8 mouse cellular contexts compared by ENCODE assay signal in the genomic region with DNA sequence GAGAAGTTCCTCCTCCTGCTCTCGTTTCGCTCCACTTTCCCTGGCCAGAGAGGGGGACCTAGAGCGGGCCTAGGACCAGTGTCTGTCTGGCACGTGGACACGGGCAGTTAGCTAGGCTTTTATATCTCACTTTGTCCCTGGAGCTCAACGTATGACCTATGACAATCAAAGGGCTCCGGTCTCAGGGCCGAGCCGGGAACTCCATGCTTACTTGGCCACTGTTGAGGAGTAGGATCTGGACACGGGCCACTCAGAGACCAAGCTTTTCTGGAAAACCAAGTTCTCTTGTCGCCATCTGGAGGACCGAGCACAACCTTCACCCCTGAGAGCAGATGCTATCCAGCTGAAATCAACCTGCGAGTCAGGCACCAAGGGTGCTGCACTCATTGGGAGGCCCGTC. TPM values are rescaled to one million over a fixed set of nuclear protein-coding genes. Genes with fewer than 3 reads are reported as not detected.
DNase-seq lines count a peak whose midpoint lies in the region; ATAC-seq and TF ChIP-seq lines count a peak whose summit lies in the region.

No protein-coding gene starts in this region.

- H3K9ac ChIP-seq in forebrain, postnatal 0 days, result peak overlapping the region; percentile 56
- H3K9ac ChIP-seq in hindbrain, embryonic 11.5 days (ENCODE audit: low read depth, low read length), result no peak overlapping the region
- peak overlapping the region; percentile 73 for H3K9ac ChIP-seq in limb, embryonic 13.5 days
- peak overlapping the region; percentile 61; the same call in 1 of the 2 replicates for H3K9ac ChIP-seq in midbrain, embryonic 15.5 days

- peak; percentile 60 to 68 for DNase-seq in layer of hippocampus, postnatal 10 days (ENCODE audit: low spot score in 2 of 2)
- no peak for DNase-seq in layer of hippocampus, adult 9-11 months
- peak; percentile 61 to 64 for DNase-seq in cerebellum, adult 18-20 months
- peak; percentile 54 for DNase-seq in forebrain, postnatal 0 days
- peak; percentile 50 for DNase-seq in hindbrain, embryonic 11.5 days (ENCODE audit: low spot score)
- DNase-seq in yolk sac, embryonic 10.5 days (ENCODE audit: low spot score), result peak; percentile 53

- H3K4me3 ChIP-seq in forebrain, postnatal 0 days (ENCODE audit: low read depth, low read length), result peak overlapping the region; percentile 47
- peak overlapping the region; percentile 36; the same call in 1 of the 2 replicates for H3K4me3 ChIP-seq in hindbrain, embryonic 11.5 days (ENCODE audit: low read depth, low read length)
- peak overlapping the region; percentile 48 for H3K4me3 ChIP-seq in limb, embryonic 13.5 days
- H3K4me3 ChIP-seq in midbrain, embryonic 15.5 days, result peak overlapping the region; percentile 44

- no peaks in the 10 kb centered on the region for H3K27me3 ChIP-seq in forebrain, postnatal 0 days (ENCODE audit: insufficient read depth, low read length)
- H3K27me3 ChIP-seq in hindbrain, embryonic 11.5 days (ENCODE audit: control insufficient read depth, insufficient read depth, low read length), result 0 out of 2 replicates have a peak, but pooled peaks cover 3% of the 10 kb centered on the region
- no peaks in the 10 kb centered on the region for H3K27me3 ChIP-seq in limb, embryonic 13.5 days
- H3K27me3 ChIP-seq in midbrain, embryonic 15.5 days (replicated peaks), result no peaks in the 10 kb centered on the region

- 12% methylated on average over 14 of the region's 14 CpGs for WGBS in forebrain, postnatal 0 days
- 10% methylated on average over 14 of the region's 14 CpGs for WGBS in hindbrain, embryonic 11.5 days
- 8% methylated on average over 14 of the region's 14 CpGs for WGBS in limb, embryonic 13.5 days
- 12% methylated on average over 14 of the region's 14 CpGs for WGBS in midbrain, embryonic 15.5 days

- ATAC-seq in forebrain, postnatal 0 days, result peak; percentile 30; the same call in 1 of the 2 replicates
- peak; percentile 8; the same call in 1 of the 2 replicates for ATAC-seq in hindbrain, embryonic 11.5 days (ENCODE audit: low FRiP score)
- ATAC-seq in limb, embryonic 13.5 days (ENCODE audit: low FRiP score, low read depth), result no peak
- peak; percentile 15 for ATAC-seq in midbrain, embryonic 15.5 days (replicated peaks)

- no peaks in the 10 kb centered on the region for H3K4me1 ChIP-seq in forebrain, postnatal 0 days (ENCODE audit: insufficient read depth)
- peaks cover 2% of the 10 kb centered on the region; the same call in 1 of the 2 replicates for H3K4me1 ChIP-seq in hindbrain, embryonic 11.5 days (replicated peaks; ENCODE audit: control insufficient read depth, insufficient read depth, low read length)
- H3K4me1 ChIP-seq in limb, embryonic 13.5 days, result peaks cover 32% of the 10 kb centered on the region
- H3K4me1 ChIP-seq in midbrain, embryonic 15.5 days, result peaks cover 36% of the 10 kb centered on the region

- no peaks in the 10 kb centered on the region for H3K9me3 ChIP-seq in forebrain, postnatal 0 days (ENCODE audit: low read length)
- no peaks in the 10 kb centered on the region for H3K9me3 ChIP-seq in hindbrain, embryonic 11.5 days (ENCODE audit: control insufficient read depth, low read length)
- H3K9me3 ChIP-seq in limb, embryonic 13.5 days, result no peaks in the 10 kb centered on the region
- no peaks in the 10 kb centered on the region for H3K9me3 ChIP-seq in midbrain, embryonic 15.5 days

- no peak overlapping the region for H3K27ac ChIP-seq in forebrain, postnatal 0 days (ENCODE audit: low read depth, low read length)
- no peak overlapping the region for H3K27ac ChIP-seq in hindbrain, embryonic 11.5 days (ENCODE audit: low read depth, low read length)
- no peak overlapping the region for H3K27ac ChIP-seq in limb, embryonic 13.5 days
- no peak overlapping the region for H3K27ac ChIP-seq in midbrain, embryonic 15.5 days

- H3K36me3 ChIP-seq in forebrain, postnatal 0 days (ENCODE audit: insufficient read depth), result no peaks in the 10 kb centered on the region
- no peaks in the 10 kb centered on the region for H3K36me3 ChIP-seq in hindbrain, embryonic 11.5 days (ENCODE audit: control insufficient read depth, insufficient read depth, low read length)
- H3K36me3 ChIP-seq in limb, embryonic 13.5 days, result no peaks in the 10 kb centered on the region
- H3K36me3 ChIP-seq in midbrain, embryonic 15.5 days (replicated peaks), result no peaks in the 10 kb centered on the region

- peak overlapping the region; percentile 85 for H3K4me2 ChIP-seq in forebrain, postnatal 0 days (ENCODE audit: low read depth)
- H3K4me2 ChIP-seq in hindbrain, embryonic 11.5 days (replicated peaks; ENCODE audit: low read depth, low read length), result peak overlapping the region; percentile 78
- H3K4me2 ChIP-seq in limb, embryonic 13.5 days (replicated peaks), result peak overlapping the region; percentile 91
- H3K4me2 ChIP-seq in midbrain, embryonic 15.5 days, result peak overlapping the region; percentile 93

- TF ChIP-seq CTCF in forebrain, postnatal 0 days (IDR thresholded peaks at IDR 0.05; ENCODE audit: low read depth), result peak; percentile 36

RNA-seq across cellular contexts. Expression of gene Shisa4, which starts 6.1 kb away (rescaled TPM):
- 100 to 1,000 TPM in 1 of 2 experiments, 10 to 100 TPM in 1; 99.4 to 105 TPM for total RNA-seq in layer of hippocampus, postnatal 10 days (2021)
- 80.9 and 98.2 TPM in 2 replicates for total RNA-seq in forebrain, postnatal 0 days (2014; rRNA removed)
- polyA plus RNA-seq in forebrain, postnatal 0 days (2015; fragmentation: Nextera tagmentation; extraction: Ambion mirVana), result 97.6 and 120 TPM in 2 replicates
- polyA plus RNA-seq in hindbrain, embryonic 11.5 days (2014; fragmentation: Nextera tagmentation; extraction: Ambion mirVana), result 40.1 and 44.5 TPM in 2 replicates
- polyA plus RNA-seq in limb, embryonic 13.5 days (2015; fragmentation: Nextera tagmentation; extraction: Ambion mirVana), result 39.4 and 39.9 TPM in 2 replicates
- polyA plus RNA-seq in midbrain, embryonic 15.5 days (2015; fragmentation: Nextera tagmentation; extraction: Ambion mirVana), result 108 and 112 TPM in 2 replicates

RNA-seq across cellular contexts. Expression of gene Lmod1, which starts 44.4 kb away (rescaled TPM):
- under 1 TPM; 0.30 to 0.62 TPM for total RNA-seq in layer of hippocampus, postnatal 10 days (2021)
- total RNA-seq in forebrain, postnatal 0 days (2014; rRNA removed), result 0.31 and 0.52 TPM in 2 replicates
- polyA plus RNA-seq in forebrain, postnatal 0 days (2015; fragmentation: Nextera tagmentation; extraction: Ambion mirVana), result 0.21 TPM in 2 replicates
- 0.32 and 0.45 TPM in 2 replicates for polyA plus RNA-seq in hindbrain, embryonic 11.5 days (2014; fragmentation: Nextera tagmentation; extraction: Ambion mirVana)
- 0.37 and 0.54 TPM in 2 replicates for polyA plus RNA-seq in limb, embryonic 13.5 days (2015; fragmentation: Nextera tagmentation; extraction: Ambion mirVana)
- 0.34 and 0.41 TPM in 2 replicates for polyA plus RNA-seq in midbrain, embryonic 15.5 days (2015; fragmentation: Nextera tagmentation; extraction: Ambion mirVana)

RNA-seq across cellular contexts. Expression of gene Timm17a, which starts 55.4 kb away (rescaled TPM):
- total RNA-seq in layer of hippocampus, postnatal 10 days (2021), result 100 to 1,000 TPM; 154 to 163 TPM
- 29.9 and 36.1 TPM in 2 replicates for total RNA-seq in forebrain, postnatal 0 days (2014; rRNA removed)
- polyA plus RNA-seq in forebrain, postnatal 0 days (2015; fragmentation: Nextera tagmentation; extraction: Ambion mirVana), result 141 and 151 TPM in 2 replicates
- polyA plus RNA-seq in hindbrain, embryonic 11.5 days (2014; fragmentation: Nextera tagmentation; extraction: Ambion mirVana), result 169 and 175 TPM in 2 replicates
- 183 and 185 TPM in 2 replicates for polyA plus RNA-seq in limb, embryonic 13.5 days (2015; fragmentation: Nextera tagmentation; extraction: Ambion mirVana)
- 135 and 138 TPM in 2 replicates for polyA plus RNA-seq in midbrain, embryonic 15.5 days (2015; fragmentation: Nextera tagmentation; extraction: Ambion mirVana)
